Mouse (Mus musculus) bone marrow macrophage, adult 2 months (primary cell): ENCODE data around the gene Gm26741. TPM values are rescaled to one million over a fixed set of nuclear protein-coding genes. Genes with fewer than 3 reads are reported as not detected.
"Not testable (repeated sequence)": the region's sequence is repeated elsewhere in the genome, so short reads cannot be mapped to it uniquely, and the experiment has no call there.

Source experiments
- H3K27ac ChIP-seq: 2 replicates; pipeline ENCODE4 v1.5.1; 2012; ENCODE audit warnings: low read depth, low read length; ENCODE audit not compliant: insufficient read depth
- H3K4me1 ChIP-seq: 2 replicates; pipeline ENCODE4 v1.6.1; 2012; ENCODE audit warnings: low read length; ENCODE audit not compliant: control insufficient read depth, insufficient read depth
- H3K4me3 ChIP-seq: 2 replicates; pipeline ENCODE4 v1.5.1; 2012; ENCODE audit warnings: mild to moderate bottlenecking, low read length, moderate library complexity; ENCODE audit not compliant: insufficient read depth
- CTCF ChIP-seq: IDR thresholded peaks from 2 replicates; pipeline ENCODE4 v1.5.1; 2012; ENCODE audit warnings: low read depth, mild to moderate bottlenecking, low read length, moderate library complexity
- POLR2A ChIP-seq: IDR thresholded peaks from 2 replicates; pipeline ENCODE4 v1.6.1; 2012; ENCODE audit warnings: mild to moderate bottlenecking, low read depth, low read length, borderline replicate concordance
- polyA plus RNA-seq: library from polyadenylated mRNA; stranded (reverse); fragments of >200 nt; gene quantifications from 2 replicates; pipeline ENCODE4 v1.2.4, GENCODE M21; 2012; ENCODE audit not compliant: missing spikeins, insufficient read depth, insufficient read length

The Gm26741 gene
- not detected in 2 replicates for polyA plus RNA-seq

DNA sequence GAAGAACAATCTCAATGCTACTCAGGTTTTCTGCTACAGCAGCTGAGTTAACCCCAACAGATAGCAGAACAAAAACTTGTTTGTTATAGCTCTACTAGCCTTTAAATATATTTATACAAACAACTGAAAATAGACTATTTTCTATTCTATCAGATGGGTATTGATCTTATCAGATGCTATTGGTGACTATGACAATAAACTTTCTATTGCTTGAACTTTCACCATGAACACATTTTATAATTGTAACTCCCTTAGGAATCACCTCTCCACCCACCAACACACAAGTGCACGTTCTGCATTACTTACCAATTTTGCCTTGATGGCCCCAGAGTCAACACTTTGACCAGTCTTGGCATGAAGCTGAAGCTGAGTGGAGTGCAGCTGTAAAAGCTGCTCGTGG is at the start of gene Gm26741:
Gene Gm26741, plus strand, starts transcription at position 301 of the 400 bp plus-strand sequence.
- no peak within 1 kb of the TSS for H3K27ac ChIP-seq
- TF ChIP-seq CTCF (no peak), POLR2A (no peak)
- H3K4me3 ChIP-seq, result no peak within 1 kb of the TSS
- H3K4me1 ChIP-seq, result 0 out of 2 replicates have a peak, but pooled peaks cover 3% of the 10 kb centered on the region

DNA sequence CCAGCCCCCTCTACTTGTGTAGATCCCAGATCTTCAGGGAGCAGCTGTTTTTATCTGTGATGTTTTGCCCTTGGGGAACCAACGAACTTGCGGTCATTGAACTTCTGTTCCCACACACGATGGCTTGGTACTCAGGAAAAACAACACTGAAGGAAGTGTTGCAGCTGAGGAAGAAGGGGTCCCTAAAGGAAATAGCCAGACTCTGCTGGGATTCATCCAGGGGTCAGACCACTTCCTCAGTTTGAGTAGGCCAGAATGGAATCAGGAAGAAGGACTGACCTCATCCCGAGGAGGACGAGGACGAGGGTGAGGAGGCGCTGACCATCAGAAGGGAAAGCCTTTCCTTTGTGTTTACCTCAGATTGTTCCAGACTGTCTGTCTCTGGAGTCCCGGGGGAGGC is 49.4 kb upstream of the Gm26741 start:
- no peak overlapping the region for H3K27ac ChIP-seq
- no peak overlapping the region for H3K4me3 ChIP-seq
- H3K4me1 ChIP-seq, result no peaks in the 10 kb centered on the region
- TF ChIP-seq CTCF (no peak), POLR2A (no peak)

DNA sequence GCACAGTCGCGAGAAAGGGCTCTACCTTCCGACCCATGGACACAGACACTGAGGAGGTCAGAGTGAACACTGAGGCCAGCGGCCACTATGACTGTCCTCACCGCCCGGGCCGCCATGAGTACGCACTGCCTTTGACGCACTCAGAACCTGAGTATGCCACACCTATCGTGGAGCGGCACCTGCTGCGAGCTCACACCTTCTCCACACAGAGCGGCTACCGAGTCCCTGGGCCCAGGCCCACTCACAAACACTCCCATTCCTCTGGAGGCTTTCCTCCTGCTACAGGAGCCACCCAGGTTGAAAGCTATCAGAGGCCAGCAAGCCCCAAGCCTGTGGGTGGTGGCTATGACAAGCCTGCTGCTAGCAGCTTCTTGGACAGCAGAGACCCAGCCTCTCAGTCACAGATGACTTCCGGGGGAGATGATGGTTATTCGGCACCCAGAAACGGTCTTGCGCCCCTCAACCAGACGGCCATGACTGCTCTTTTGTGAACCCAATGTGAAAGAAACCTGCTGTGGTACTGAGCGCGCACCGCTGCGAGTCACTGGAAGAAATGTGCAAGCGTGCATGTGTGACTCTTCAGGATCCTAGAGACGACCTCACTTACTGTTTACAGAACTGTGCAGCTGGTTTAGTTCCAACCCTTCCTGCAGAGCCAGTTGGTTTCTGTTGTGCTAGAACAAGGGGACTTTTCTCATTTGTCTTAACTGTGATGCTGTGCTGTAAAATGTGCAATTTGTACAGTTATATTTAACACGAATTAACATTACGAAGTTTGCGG is 38.9 kb upstream of the Gm26741 start:
- Histone ChIP-seq H3K27ac (no peak overlapping the region), H3K4me3 (no peak overlapping the region), H3K4me1 (no peaks in the 10 kb centered on the region)
- TF ChIP-seq POLR2A, result no peak
- no peak for TF ChIP-seq CTCF

DNA sequence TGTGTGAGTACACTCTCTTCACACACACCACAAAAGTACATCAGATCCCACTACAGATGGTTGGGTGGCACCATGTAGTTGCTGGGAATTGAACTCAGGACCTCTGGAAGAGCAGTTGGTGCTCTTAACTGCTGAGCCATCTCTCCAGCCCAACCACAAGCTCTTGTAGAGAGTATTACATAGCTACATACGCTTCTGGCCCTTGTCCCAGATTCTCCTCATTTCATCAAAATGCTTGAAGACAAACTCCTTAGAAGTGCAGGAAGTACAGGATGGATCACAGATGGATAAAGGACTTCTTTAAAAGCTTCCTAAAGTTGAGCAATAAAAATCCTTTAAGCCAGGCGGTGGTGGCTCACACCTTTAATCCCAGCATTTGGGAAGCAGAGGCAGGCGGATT is 36.6 kb upstream of the Gm26741 start:
- TF ChIP-seq CTCF (no peak), POLR2A (no peak)
- no peak overlapping the region for H3K4me3 ChIP-seq
- H3K4me1 ChIP-seq, result no peaks in the 10 kb centered on the region
- no peak overlapping the region for H3K27ac ChIP-seq

DNA sequence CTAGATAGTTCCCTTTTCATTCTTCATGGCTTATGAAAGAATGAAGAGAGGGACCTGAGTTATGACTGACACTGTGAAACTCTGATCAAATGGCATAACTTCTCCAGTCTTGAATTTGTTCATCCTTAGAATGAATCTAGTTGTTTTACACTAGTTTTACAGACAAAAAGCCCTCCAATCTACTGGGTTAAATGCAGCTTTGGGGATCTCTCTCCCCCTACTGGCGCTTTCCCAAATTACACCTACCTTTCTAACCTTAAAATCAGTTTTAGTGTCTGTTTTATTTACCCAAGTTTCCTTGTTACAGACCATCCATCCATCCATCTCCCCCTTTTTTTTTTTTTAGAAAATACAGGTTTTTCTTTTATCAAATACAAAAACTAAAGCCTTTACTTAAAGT is 27.6 kb upstream of the Gm26741 start:
- TF ChIP-seq CTCF, result no peak
- TF ChIP-seq POLR2A, result no peak

DNA sequence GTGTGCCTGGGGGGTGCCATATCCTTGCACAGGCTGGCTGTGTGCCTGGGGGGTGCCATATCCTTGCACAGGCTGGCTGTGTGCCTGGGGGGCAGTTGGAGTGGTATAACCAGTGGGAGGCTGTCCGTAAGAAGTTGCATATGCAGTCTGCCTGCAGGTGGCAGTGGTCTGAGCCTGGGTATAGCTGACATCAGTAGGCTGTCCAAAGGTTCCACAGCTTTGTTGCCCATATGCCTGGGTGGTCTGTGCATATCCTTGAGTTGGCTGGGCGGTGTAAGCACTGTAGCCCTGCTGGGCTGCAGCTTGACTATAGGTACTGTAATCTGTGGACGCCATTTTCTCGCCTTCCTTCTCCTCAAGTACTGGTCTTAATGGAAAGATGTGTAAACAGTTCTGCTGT is 15.2 kb upstream of the Gm26741 start:
- H3K4me3 ChIP-seq, H3K27ac ChIP-seq, H3K4me1 ChIP-seq: not testable (repeated sequence)

More for the DNA sequence above, 27.6 kb upstream of the Gm26741 start:
- Histone ChIP-seq H3K4me3 (no peak overlapping the region), H3K4me1 (no peaks in the 10 kb centered on the region), H3K27ac (no peak overlapping the region)

DNA sequence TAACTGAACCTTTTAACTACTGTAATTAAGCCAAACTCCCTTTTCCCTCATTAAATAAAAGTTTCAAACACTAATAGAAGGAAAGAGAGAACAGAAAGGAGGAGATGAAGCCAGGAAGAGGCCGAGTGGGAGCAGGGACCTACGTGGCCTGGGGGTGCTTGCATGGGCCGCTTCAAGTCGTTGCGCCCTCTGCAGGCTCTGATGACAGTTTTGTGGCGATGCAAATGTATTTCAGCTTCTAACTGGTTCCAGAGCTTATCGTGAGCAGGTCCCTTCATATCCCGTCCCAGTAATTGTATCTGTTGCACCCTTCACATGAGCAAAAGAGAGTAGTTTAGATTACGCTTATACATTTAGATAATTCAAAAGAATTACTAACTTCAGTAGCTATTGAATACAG is 5.4 kb upstream of the Gm26741 start:
- no peak overlapping the region for H3K4me3 ChIP-seq
- no peaks in the 10 kb centered on the region for H3K4me1 ChIP-seq
- no peak overlapping the region for H3K27ac ChIP-seq
- no peak for TF ChIP-seq CTCF
- TF ChIP-seq POLR2A, result no peak

DNA sequence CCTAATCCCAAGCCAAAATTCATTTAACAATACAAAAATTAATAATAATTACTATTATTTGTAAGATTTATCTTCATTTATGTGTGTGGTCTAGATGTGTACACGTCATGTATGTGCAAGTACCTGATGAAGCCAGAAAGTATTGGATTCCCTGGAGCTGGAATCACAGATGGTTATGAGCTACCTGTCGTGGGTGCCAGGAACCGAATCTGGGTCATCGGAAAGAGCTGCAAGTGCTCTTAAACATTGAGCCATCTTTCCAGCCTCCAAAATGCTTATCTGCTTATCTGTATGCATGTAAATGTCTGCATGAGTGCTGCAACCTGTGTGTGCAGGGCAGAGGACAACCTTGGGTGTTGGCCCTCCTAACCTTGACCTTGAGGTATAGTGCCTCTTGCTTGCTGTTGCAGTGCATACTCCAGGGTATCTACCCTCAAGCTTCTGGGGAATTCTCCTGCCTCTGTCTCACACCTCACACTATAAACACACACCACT is 1.7 kb downstream of the Gm26741 start:
- Histone ChIP-seq H3K27ac (no peak overlapping the region), H3K4me1 (0 out of 2 replicates have a peak, but pooled peaks cover 3% of the 10 kb centered on the region), H3K4me3 (no peak overlapping the region)
- TF ChIP-seq CTCF (no peak), POLR2A (no peak)

DNA sequence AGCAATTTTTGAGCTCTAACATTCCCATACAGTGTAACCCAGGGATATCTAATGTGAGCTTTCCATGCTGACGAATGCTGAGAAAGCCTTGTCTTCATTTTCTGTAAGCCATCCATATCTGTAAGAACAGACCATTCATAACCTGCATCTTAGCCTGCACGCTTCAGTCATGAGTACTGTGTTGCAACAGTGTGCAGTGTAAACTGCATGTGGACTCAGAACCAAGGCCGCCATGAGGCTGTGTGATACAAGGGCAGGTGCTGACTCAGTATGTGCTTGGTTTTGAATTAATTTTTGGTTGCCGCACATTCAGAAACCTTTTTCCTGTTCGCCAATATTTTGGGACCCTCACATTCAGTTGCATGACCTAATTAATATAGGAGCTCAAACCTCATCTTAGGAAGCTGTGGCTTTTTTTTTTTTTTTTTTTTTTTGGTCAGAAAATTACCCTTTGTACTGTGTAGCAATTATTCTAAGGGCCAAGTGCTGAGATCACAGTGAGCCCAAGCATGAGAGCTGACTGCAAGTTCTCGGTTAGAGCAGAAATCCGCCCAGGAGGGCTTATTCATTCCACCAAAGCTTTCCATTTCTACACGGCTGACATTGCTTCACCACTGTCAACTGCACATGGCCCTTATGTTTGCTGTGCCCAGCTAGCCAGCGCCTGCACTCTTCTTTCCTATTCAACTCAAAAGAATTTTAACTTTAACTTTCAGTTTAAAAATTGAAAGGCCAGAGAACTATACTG is 2.5 kb downstream of the Gm26741 start:
- H3K27ac ChIP-seq, result no peak overlapping the region
- no peak overlapping the region for H3K4me3 ChIP-seq
- 0 out of 2 replicates have a peak, but pooled peaks cover 3% of the 10 kb centered on the region for H3K4me1 ChIP-seq
- TF ChIP-seq POLR2A, result no peak
- no peak for TF ChIP-seq CTCF

DNA sequence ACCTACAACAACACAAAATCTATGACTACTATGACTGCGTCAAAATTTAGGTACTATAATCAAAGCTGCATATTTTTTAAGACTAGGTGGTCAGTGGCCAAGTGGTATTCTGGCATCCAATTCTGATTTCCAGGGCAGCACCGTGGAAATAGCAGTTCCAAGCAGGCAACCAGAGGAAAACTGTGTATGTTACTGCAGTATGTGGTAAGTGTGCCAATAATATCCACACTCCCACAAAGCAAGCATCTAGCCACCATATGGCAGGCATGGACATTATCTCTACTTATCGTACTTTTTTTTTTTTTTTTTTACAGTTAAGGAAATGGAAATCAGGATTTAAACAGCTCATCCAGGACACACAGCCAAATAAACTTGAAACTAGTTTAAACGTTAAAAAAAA is 9.8 kb downstream of the Gm26741 start:
- no peaks in the 10 kb centered on the region for H3K4me1 ChIP-seq
- H3K27ac ChIP-seq, result no peak overlapping the region
- no peak for TF ChIP-seq POLR2A
- no peak for TF ChIP-seq CTCF
- H3K4me3 ChIP-seq, result no peak overlapping the region
